Mouse (Mus musculus) heart, postnatal 4 days (tissue): Measurements from ENCODE around the gene Inca1. TPM values are rescaled to one million over a fixed set of nuclear protein-coding genes. Genes with fewer than 3 reads are reported as not detected.

Experiments
- DNase-seq: peaks from one replicate; pipeline ENCODE4 v3.0.0; 2021
- total RNA-seq, 2 experiments: library from RNA; stranded (reverse); gene quantifications; 2 replicates each; pipeline ENCODE4 v1.2.3; 2021

The Inca1 gene
- total RNA-seq, 2 experiments from 2014 or later = 1.7 to 2.2 TPM

- no peak for DNase-seq
These were observed 2.2 kb upstream of the Inca1 start for GRCm38 (mm10) chr11:70701984-70702733.

DNA sequence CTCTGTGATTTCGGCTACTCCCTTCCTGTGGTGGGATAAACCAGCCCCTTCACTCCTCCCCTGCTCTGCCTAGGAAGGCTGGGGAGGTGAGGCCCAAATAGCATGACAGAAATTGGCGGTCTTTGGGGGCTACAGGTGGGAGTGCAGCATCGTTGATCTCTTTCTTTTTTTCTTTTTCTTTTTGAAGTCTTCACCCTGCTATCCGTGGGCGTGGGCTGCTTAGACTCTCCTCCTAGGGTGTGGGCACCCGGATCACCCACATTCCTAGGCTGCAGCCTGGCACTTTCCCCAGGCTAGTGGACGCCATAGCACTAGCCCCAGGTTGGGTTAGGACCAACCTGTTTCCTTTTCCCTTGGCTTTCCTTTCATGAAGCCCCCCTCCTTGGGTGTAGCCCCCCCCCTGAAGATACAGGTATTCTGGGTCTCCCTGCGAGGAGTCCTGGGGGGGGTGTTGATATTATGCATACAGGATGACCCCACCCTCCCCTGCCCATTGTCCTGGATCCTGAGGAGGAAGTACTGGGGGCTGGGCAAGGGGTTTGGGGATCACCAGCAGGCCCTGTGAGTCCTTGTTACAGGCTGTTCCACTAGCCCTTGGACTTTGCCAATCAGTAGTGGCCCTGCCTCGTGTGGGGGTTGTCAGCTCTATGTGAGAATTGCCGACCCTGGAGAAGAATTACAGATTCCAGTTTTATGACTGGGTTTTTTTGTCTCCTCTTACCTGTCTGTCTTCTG is 1.4 kb upstream of the Inca1 start:
- DNase-seq = peak; percentile 29

DNA sequence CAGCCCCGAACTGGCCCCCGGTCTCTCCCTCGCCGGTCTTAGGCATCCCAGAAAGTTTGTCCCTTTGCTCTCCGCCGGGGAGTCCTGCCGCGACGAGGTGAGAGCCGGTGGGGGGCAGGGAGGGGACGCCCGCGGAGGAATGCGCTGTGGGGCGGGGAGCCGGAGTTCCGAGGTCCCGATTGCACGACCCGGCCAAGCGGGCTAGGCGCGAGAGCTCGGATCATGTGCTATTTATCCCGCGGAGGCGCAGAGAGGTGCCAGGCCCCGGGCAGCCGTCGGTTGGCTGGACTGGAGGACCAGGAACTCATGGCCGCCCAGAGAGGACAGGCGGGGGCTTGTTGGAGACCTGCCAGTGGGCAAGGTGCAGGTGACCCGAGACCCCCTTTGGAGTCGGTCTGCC is 658 bp upstream of the Inca1 start:
- peak; percentile 86 for DNase-seq

GRCm38 (mm10) chr11:70699051-70699450 is 904 bp downstream of the Inca1 start:
- no peak for DNase-seq

- DNase-seq = no peak
These were observed 2.6 kb downstream of the Inca1 start for GRCm38 (mm10) chr11:70697376-70697775.

DNA sequence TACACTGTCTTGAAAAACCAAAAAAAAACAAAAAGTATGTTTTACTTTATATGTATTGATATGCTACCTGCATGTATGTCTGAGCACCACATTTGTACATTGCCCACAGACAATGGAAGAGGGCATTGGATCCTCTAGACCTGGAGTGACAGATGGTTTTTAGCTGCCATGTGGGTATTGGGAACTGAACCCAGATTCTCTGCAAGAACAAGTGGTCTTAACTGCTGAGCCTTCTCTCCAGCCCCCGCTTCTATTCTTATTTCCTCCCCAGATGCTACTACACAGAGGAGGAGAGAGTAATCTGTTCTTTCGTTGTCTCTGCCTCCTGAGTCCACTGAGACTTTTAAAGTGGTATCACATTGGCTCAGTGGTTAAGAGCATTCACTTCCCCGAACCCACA is 6.5 kb downstream of the Inca1 start:
- no peak for DNase-seq

- DNase-seq = no peak
These were observed 10.4 kb downstream of the Inca1 start for GRCm38 (mm10) chr11:70689578-70689977.

DNA sequence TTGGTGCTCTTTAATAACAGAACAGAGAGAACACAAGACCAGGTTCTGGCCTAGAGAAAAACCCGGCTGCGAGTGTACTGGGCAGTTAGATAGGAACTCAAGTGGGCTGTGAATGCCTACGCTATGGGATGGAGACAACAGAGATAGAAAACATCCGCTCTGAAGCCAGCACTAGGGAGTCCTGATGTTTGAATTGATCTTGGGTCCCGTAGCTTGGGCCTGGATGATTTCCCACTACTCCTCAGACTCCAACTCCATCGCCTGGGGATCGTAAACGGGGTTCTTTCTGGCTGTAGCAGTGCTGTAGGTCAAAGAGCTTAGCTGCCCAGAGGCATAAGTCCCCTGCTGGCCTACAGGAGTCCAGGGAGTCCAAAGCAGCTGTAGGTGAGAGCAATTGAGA is 11.6 kb downstream of the Inca1 start:
- no peak for DNase-seq

GRCm38 (mm10) chr11:70687601-70688199 is 12.3 kb downstream of the Inca1 start, which contains the start of gene Camta2:
Gene Camta2, minus strand, starts transcription at chr11:70688105.
- DNase-seq = peak; percentile 92

GRCm38 (mm10) chr11:70686901-70687566 is 12.9 kb downstream of the Inca1 start:
- DNase-seq = peak; percentile 54

GRCm38 (mm10) chr11:70683640-70684039 is 16.3 kb downstream of the Inca1 start:
- DNase-seq = no peak

DNA sequence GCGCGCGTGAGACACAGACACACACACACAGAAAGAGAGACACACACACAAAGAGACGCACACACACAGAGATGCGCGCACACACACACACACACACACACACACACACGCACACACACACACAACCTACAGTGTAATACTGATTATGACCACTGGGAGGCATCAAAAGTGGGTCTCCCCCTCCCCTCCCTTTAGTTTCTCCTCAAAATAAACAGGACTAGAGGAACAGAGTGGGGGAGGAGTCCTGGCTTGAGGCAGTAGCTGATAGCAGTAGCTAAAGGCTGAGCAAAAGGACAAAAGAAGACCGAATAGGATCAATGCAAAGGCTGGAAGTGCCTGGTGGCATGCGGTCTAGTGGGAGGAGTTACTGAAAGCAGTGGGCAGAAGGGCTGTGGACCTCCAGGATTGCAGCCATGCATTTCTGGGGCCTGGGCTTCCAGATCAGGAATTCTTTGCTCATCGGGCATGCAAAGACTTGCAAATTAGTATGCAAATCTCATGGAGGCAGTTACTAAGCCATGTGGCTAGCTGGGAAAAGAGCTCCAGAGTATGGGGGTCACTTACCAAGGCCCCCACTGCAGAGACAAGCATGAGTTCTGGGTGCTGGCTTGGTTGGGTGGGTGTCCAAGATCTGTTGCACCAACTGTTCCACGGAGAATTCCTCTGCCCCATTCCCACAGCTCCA is 17.9 kb downstream of the Inca1 start:
- peak; percentile 63 for DNase-seq

DNA sequence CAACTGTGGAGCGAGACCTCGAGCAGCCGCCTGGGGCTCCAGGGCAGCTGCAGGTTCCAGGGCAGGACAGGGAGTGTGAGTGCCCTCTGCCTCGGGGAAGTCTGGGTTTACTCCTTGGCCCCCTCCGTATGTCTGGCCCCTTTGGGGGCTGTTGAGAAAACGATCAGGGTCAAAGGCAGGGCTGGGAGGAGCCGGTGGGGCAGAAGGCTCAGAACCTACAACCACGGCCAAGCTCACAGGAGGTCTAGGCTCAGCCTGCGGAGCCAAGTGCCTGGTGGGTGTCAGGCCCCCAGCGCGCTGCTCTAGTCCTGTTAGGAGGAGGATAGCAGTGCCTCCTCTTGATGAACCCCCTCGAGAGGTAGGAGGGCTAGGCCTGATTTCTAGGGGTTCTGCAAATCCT is 18.8 kb downstream of the Inca1 start:
- DNase-seq = no peak

- no peak for DNase-seq
These were observed 20.1 kb downstream of the Inca1 start for GRCm38 (mm10) chr11:70679894-70680293.

DNA sequence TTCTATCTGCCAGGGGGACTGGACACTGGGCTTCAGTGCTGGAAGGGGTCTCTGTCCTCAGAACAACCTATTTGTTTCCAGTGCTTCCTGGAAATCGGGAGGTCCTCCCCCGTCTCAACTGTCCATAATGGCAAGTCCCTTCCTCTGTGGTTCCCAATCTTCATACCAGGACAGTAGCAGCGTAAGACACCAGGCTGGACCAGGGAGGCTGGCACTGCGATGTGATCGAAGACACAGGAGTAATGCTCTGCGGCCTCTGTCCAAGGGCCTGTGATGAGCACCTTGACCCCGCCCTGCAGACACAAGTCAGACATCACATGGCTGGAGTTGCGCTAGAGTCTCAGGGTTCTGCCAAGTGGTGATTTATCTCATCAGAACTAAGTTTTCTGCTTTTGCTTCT is 20.6 kb downstream of the Inca1 start:
- DNase-seq = no peak

- no peak for DNase-seq
These were observed 21.4 kb downstream of the Inca1 start for GRCm38 (mm10) chr11:70678576-70678975.

GRCm38 (mm10) chr11:70678092-70678491 is 21.9 kb downstream of the Inca1 start:
- DNase-seq = no peak

DNA sequence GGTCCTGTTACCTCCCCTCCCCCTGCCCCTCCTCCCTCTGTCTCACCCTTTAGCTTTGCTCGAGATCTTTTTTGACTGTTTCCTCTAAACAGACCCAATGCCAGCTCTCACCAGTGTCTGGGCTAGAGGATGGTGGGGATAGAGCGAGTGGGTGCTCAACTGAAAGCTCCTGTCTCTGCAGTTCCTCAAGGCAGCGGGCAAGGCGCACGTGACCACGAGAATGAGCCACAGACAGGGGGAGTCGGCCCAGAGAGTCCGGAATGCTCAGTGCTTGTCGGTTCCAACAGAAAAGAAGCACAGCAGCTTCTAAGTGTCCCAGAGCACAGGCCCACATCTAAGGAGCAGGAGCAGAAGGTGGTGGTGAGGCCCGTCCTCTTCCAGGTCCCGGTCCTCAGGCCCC is 25.5 kb downstream of the Inca1 start:
- DNase-seq = no peak

DNA sequence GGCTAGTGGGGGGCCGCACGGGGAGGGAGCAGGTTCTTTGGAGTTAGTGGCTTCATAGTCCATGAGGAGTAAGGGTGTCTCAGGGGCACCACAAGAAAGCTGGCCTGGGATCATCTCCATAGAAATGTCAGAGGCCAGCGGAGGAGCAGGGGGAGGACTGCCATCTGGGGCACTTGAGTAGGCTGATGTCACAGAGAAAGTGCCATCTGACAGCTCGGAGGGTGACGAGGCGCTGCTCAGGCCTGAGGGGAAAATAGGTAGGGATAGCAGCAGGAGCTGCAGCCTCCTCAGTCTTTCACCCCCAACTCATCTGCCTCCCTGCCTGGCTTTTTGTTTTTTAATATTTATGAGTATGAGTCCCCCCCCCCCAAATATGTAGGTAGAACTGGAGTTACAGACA is 25.9 kb downstream of the Inca1 start:
- no peak for DNase-seq

DNA sequence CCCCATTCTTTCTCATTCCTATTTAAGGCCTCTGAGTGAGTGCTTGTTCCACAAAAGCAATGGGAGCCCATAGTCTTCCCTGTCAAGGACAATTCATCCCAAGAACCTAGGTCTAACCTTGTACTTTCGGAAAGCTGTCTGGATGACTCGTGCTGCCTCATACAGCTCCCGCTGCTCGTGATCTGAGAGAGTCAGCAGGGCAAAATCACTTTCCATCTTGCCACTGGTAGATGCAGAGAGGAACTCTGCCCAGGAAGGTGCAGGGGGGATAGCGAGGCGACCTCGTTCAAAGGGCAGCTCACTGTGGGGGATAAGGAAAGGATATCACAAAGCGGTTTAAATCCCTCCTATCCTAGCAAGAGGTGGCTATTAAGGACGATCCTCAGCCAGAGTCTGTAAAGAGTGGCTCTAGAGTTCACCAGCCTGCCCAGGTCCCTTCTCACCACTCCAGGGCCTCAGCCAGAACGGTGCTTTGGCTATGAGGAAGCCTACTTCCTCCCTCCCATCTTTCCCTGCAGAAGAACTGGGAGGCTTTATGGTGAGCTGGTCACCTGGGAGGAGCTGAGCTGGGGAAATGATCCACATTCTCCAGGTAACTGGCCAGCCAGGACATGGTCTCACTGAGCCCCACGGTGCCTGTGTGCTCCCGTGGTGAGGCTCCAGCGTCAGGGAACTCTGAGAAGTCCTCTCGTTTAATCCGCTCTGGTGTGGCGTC is 28.5 kb downstream of the Inca1 start:
- no peak for DNase-seq

GRCm38 (mm10) chr11:70670483-70670882 is 29.5 kb downstream of the Inca1 start:
- DNase-seq = no peak
